Mouse (Mus musculus) ZHBTc4 (cell line): Measurements from ENCODE around the gene Gm10491.
A peak's percentile ranks its signal among the peaks of the same experiment; 100 is the strongest.
"Not testable (repeated sequence)": the region's sequence is repeated elsewhere in the genome, so short reads cannot be mapped to it uniquely, and the experiment has no call there.

ENCODE experiments used
- DNase-seq: peaks from one replicate; pipeline ENCODE4 v3.0.0-alpha.2; 2011; ENCODE audit warnings: low read depth, low spot score

Gene Gm10491

DNA sequence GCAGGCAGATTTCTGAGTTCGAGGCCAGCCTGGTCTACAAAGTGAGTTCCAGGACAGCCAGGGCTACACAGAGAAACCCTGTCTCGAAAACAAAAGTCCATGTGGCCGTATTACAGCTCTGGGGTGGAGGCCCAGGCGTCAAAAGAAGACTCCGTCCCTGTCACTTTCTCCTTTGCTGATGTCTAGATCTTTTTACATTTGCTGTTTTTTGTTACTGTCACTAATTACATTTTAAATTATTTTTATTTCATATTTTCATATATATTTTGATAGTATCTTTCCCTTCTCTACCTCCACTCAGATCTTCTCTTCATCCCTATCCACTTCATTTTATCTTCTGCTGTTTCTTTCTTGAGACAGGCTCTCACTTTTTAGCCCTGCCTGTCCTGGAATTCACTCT, at the start of gene Gm10491:
Gene Gm10491 (minus strand): TSS at position 101 of the 400 bp plus-strand sequence.
- no peak for DNase-seq

DNA sequence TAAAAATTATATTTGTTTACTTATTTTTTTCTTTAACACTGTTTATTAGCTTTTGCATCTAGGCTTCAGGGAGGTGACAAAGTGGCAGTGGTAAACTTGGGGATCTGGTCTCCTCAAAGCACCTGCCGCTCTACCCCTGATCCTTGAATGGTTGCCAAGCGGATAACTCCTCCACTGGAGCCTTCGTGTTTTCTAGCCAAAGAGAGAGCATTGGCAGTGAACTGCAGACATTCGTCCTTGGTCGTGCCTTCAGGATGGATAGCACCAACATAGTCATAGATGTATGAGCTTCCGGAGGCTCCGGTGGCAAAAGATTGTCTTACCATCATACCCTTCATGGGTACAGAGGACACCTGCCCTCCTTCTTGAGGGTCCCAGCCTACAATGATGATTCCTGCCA, 42.5 kb upstream of the Gm10491 start:
- no peak for DNase-seq

DNA sequence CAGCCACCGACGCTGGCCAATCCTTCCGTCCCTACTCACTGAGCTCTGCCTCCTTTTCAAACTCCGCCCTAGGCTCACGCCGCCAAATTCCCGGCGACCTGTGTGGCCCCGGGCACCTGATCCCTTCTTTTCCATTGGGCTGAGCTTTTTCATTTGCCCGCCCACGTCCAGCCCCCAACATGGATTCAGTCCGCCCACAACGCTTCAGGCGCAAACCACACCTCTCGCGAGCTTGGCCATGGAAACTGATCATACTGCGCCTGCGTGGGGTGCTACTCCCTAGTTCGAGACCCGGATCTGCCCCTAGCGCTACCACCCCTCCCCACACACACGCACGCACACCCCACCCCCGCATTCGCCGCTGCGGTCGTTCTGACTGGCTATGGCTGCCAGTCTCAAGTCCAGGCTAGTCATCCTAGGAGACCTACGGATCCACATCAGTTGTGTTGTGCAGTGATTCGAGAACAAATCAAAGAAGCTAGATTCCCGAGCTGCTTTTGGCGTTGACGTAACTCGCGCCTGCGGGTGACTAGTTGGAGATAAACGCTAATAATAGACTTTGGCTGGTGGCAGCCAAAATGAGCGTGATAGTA, 40.4 kb upstream of the Gm10491 start:
- DNase-seq = peak; percentile 98

DNA sequence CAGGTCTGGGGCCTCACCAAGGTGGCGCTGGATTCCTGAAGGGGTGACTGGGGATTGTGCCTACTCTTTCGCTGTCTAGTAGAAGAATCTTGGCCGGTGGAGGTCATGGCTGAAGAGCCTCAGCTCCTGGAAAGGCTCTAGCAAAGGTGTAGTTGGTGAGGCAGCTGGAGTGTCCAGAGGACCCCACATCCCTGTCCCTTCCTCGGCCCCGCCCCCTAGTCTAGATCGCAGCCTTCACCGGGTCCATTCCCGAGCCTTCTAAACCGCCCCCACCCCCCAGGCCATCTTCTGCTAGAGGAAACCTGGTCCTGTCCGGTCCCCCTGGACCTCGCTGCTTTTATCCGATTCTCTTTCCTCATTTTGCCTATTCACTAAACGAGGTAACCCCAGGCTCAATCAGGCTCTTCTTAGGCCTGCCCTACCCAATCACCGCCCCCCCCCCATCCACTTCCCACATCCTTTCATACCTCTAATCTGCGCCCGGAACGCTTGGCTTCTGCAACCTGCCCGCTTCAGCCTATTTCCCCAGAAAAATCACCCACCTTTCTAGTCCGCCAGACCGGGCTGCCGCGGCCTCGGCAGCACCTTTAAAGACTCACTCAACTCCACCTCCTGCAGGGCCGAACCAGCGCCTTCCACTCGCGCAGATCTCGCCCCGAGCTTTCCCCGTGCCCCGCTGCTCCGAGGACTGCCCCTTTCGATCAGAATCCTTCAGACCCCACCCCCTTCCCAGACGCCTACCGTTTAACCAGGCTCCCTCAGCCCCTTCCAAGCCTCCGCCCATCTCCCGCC, 39.7 kb upstream of the Gm10491 start, which contains the start of gene Hdac6:
Gene Hdac6 (minus strand): TSS at position 782 of the 792 bp plus-strand sequence.
- DNase-seq = no peak

DNA sequence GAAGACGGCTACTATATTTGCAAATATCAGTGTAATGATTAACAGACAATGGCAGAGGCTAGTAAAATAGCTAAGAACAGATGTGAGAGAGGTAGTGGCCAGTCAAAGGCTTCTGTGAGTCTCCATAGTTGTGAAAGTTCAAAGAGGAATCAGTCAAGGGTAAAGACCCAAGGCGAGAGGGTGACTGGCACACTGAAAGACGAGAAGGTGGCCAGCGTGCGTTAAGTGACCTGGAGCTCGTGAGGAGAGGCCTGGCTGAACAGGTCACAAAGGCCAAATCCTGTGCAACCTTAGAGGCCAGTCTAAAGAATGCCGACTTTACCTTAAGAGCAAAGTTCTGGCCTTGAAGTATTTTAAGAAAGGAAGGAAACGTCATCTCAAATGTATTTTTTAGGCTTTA, 38.0 kb upstream of the Gm10491 start:
- no peak for DNase-seq

DNA sequence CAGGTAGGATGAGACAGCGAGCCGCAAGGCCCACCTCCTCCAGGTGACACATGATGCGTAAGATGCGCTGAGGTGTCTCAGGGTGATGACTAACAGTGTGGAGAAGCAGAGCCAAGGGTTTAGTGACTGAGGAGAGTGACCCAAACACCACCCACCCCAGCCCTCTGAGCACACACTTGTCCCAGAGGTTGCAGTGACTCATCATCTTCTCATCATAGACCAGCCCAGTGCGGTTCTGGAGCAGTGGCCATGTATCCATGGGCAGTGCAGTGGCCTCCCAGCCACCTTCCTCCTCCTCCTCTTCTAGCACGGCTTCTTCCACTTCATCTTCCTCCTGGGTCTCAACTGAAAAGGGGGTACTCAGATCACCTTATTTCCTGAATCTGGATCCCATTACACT, 30.0 kb upstream of the Gm10491 start:
- no peak for DNase-seq

DNA sequence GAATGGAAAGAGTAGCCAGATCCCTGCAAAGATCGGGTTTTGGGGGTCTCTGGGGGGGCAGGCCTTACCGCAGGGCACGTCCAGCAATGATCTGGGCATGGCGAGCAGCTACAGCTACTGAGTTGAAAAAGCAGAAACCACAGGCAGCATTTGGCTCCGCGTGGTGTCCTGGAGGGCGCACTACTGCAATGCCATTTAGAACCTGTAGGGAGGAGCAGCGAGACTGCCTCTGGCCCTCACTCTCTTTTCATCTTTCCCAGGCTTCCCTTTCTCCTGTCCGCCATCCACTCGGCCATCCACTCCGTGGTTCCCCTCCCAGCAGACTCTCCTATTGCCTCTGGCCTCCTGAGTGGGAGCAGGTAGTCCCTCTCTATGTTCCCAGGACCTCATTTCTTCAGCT, 29.2 kb upstream of the Gm10491 start:
- peak; percentile 61 for DNase-seq

DNA sequence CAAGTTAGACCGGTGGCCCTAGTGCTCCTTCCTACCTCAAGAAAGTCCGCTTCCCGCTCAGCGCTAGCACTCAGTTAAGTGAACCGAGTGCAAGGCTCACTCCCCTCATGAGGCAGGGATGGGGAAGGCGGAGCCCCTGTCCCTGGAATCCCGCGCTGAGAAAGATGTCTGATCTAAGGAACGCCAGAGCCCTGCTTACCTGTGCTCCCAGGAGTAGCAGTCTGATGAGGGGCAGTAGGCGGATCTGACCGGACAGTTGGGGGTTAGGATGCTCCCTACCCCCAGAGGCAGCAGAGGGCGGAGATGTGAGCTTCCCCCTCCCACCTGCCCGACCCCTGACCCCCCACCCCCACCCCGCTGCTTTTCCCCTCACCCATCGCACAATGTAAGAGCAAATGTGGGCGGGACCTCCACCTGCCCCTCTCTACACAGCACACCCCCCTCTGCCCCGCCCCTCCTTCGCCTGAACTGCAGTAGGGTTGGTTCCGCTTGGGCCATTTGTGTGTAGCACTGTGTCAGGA, 20.7 kb upstream of the Gm10491 start, which contains the start of gene Eras:
Gene Eras (minus strand): TSS at position 338 of the 521 bp plus-strand sequence.
- DNase-seq = peak; percentile 72

DNA sequence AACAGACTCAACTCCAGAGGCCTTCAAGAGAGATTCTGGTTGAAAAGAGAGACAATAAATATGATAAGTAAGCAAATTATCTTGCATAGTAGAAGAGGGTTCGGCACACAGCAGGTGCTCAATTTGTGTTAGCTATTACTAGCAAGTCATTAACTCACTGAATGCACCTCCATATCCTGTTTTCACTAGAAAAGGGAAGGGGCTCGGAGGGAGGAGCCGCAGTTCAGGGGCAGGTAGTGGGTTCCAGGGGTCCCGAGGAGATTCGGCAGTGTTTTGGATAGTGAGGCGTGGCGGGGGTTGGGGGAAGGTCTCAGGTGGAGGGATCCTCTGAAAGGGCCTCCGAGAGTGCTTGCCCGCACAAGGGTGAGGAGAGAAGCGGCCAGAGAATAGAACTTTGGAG, 19.5 kb upstream of the Gm10491 start:
- peak; percentile 74 for DNase-seq

DNA sequence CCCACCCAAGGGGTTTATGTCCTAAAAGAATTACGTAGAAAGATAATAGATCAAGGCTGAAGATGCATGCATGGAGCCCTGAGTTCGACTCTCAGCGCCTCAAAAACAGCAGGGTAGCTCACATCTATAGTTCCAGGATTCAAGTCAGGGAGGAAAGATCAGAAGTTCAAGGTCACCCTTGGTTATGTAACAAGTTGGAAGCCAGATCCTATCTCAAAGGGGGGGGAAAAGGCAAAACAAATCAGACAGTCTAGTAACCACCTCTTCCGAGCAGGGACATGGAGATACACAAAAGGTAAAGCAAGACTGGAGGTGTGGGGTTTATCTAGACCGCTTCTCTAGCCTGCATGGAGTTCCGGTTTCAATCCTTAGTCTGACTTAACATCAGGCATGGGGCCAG, 18.6 kb upstream of the Gm10491 start:
- DNase-seq = peak; percentile 62

DNA sequence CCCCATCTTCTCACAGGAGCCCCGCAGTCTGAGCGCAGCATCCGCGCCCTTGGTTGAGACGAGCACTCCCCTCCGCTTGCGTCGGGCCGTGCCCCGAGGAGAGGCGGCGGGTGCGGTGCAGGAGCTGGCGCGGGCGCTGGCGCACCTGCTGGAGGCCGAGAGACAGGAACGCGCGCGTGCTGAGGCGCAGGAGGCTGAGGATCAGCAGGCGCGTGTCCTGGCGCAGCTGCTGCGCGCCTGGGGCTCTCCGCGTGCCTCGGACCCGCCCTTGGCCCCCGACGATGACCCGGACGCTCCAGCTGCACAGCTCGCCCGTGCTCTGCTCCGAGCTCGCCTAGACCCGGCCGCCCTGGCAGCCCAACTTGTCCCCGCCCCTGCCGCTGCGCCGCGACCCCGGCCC, 14.4 kb upstream of the Gm10491 start:
- peak; percentile 62 for DNase-seq

DNA sequence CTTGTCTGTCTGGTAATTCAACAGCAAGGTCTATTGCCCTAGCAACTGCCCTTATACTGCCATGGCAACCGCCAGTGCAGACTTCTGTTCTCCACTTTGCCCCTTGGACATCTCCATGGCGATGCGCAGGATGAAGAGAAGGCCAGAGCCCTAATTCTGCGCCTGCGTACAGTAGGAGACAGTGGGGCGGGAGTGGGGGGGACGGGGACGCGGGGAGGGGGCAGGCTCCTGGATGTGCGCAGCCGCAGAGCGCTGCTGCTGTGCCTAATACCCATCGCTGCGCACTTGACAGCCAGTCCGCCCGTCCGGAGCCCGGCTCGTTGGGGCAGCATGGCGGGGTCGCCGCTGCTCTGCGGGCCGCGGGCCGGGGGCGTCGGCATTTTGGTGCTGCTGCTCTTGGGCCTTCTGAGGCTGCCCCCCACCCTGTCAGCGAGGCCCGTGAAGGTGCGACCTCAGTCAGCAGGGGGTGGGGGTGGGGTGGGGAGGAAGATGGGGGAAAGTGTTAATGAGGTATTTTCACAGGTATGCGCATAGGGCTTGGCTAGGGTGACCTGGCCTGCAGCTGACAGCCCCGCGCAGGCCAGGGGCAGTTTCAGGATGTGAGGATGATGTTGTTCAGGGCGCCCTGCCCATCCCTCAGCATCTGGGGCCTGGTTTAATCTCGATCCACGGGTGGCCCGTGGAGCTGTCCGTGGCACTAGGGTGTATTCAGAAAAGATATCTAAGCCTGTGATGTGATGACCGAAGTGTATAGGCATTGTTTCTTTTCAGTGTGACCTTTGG, 12.2 kb upstream of the Gm10491 start, which contains the start of gene Pcsk1n:
Gene Pcsk1n (plus strand): TSS at position 222 of the 783 bp plus-strand sequence.
- DNase-seq = peak; percentile 65

DNA sequence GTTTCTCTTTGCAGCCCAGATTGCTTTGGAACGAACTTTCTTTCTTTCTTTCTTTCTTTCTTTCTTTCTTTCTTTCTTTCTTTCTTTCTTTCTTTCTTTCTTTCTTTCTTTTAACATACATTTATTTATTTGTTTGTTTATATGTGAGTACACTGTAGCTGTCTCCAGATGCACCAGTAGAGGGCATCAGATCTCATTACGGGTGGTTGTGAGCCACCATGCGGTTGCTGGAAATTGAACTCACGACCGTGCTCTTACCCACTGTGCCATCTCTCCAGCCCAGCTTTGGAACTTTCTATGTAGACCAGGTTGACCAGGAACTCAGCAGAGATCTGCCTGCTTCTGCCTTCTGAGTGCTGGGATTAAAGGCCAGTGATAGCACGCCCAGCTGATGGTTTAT, 10.3 kb upstream of the Gm10491 start:
- peak; percentile 43 for DNase-seq

DNA sequence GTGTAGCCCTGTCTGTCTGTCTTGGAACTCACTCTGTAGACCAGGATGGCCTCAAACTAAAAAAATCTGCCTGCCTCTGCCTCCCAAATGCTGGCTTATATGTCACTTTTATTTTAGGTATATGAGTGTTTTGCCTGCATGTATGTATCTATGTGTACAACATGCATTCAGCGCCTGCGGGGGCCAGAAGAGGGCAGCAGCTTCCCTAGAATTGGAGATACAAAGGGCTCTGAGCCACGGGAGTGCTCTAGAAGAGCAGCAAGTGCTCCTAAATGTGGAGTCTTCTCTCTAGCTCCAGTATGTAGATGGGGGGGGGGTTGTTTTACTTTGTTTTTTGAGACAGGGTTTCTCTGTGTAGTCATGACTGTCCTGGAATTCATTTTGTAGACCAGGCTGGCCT, 8.0 kb upstream of the Gm10491 start:
- DNase-seq = peak; percentile 26

DNA sequence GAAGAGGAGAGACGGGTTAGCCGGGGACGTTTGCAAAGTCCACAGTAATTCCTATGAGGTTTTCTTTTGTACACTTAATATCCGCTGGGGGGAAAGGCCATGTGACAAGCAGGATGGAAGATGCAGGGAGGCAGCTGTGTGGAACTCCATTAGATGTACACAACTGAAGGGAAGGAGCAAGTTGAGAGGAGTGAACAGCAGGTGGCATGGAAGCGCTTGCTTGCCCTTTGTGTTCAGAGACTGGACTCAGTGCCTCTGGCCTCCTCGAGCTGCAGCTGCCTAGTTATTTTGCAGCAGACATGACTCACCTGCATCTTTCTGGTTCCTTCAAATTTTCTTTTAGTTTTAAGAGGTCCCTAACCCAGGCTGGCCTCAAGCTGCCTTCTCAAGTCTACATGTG, 2.8 kb upstream of the Gm10491 start:
- DNase-seq = peak; percentile 16

DNA sequence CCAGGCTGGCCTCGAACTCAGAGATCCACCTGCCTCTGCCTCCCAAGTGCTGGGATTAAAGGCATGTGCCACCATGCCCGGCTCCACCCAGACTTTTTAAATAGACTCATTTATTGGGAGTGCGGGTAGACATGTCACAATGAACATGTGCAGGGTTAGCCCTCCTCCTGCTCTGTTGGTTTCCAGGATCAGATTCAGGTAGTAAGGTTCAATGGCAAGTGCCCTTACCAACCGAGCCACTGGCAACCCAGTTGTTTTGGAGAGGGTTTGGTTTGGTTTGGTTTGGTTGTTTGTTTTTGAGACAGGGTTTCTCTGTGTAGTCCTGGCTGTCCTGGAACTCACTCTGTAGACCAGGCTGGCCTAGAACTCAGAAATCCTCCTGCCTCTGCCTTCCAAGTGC, 1.6 kb upstream of the Gm10491 start, which contains the start of gene Gm10490:
Gene Gm10490 (plus strand): TSS at position 301 of the 400 bp plus-strand sequence.
- DNase-seq = not testable (repeated sequence)

DNA sequence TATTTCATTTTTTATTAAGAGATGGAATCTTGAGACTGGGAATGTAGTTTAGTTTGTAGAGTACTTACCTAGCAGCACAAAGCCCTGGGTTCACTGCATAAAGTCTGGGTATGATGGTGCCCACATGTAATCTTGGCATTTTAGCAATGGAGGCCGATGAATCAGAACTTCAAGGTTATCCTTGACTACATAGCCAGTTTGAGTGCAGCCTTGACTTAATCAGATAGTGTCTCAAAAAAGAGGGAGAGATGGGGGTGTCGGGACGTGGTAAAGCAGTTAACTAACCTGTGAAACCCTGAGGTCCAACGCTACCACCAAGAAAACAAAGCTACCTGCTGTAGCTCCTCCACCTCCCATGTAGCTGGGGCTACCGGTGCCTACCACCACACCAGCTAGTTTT, 3.2 kb downstream of the Gm10491 start:
- no peak for DNase-seq

DNA sequence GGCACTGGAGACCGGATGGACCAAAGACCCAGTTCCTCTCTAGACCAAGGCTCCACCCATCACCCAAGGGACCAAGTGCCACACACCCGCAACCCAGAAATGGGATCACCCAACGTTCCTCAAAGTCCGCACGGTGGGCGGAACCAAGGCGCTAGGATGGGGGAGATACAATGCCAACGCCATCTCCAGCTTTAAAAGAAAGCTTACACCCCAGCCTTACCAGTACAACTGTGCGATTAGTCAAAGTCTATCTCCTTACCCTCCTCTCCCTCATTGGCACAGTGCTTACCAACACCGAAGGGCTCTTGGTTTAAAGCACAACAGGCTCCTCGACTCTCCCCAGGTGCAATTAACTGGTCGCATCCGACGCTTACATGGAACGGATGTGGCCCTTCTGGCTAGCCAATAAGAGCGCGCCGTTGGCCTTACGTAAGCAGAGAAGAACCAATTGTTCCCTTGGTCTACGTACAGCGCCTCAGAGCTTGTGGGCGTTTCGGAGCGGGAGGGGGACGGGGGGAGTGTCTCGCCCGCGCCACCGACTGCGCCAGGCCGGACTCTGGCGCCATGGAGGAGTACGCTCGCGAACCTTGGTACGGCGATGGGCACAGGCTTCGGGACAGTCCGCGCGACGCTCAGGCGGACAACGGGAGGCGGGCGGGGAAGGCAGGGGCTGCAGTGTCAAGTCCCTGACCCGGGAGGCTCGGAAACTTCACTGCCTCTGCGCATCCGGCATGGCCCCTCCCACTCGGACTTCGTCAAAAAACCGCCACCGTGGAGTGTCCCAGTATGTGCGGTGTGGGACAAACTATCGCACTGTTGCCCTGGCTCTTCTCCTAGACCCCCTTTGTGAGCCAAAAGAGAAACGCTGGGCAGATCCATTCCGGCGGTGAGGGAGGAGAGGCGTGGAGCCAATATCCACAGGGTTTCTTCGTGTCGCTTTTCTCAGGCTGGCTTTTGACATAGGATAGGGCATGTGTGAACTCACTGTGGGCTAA, 8.5 kb downstream of the Gm10491 start, which contains the start of the genes Pqbp1 and Timm17b:
Gene Pqbp1 (minus strand): TSS at position 390 of the 995 bp plus-strand sequence.
Gene Timm17b (plus strand): TSS at position 478 of the 995 bp plus-strand sequence.
- DNase-seq = peak; percentile 94

DNA sequence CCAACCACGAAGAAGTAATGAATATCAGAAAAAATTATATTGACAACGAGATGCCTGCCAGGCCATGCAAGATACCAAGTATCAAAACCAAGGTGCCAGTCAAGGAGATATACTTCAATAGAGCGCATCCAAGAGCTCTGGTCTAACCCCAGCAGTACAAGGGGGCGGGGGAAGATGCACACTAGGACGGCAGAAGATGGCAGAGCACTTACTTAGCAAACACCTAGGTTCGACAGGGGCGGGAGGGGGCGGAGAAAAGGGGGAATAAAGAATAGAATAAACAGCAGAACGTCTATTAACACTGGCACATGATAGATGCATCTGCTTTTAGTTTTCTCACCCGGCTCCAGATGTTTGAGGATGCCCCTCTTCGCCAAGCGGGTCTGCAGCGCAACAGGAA, 9.4 kb downstream of the Gm10491 start:
- peak; percentile 21 for DNase-seq

DNA sequence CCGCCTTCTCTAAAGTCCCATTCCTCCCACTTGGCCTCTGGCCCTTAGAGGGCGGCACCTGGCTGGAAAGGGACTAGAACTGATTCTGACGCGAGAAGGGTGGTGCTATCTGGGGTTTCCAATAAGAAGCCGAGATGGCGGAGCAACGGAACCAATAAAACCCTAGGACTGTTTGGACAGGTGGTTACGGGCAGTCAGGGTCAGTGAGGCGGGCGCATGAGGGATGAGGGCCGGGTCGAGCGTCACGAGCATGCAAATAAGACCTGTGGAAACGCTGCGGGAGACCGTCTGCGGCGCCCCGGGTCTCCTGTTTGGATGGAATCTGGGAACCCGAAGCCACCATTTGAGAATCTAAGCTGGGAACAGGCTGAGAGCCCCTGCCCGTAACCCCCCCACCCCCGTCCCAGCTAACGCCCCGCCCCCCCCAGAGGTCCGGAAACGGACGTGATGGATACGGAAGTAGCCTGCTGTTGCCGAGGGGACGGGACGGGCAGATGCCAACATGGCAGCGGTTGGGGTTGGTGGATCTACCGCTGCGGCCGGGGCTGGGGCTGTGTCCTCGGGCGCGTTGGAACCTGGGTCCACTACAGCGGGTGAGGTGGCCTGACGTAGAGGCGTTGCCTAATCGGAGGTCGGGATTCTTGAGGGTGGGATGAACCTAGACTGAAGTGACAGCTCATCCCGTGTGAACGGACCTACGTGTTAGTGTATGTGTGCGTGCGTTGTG, 23.6 kb downstream of the Gm10491 start, which contains the start of gene Slc35a2:
Gene Slc35a2 (plus strand): TSS at position 188 of the 727 bp plus-strand sequence.
- DNase-seq = peak; percentile 89
